Mouse (Mus musculus) retina, postnatal 1 day (tissue): Measurements from ENCODE around the gene Fras1.
A peak's percentile ranks its signal among the peaks of the same experiment; 100 is the strongest.

Experiments
- DNase-seq: peaks from one replicate; pipeline ENCODE4 v3.0.0-alpha.2; 2012

The Fras1 gene

DNA sequence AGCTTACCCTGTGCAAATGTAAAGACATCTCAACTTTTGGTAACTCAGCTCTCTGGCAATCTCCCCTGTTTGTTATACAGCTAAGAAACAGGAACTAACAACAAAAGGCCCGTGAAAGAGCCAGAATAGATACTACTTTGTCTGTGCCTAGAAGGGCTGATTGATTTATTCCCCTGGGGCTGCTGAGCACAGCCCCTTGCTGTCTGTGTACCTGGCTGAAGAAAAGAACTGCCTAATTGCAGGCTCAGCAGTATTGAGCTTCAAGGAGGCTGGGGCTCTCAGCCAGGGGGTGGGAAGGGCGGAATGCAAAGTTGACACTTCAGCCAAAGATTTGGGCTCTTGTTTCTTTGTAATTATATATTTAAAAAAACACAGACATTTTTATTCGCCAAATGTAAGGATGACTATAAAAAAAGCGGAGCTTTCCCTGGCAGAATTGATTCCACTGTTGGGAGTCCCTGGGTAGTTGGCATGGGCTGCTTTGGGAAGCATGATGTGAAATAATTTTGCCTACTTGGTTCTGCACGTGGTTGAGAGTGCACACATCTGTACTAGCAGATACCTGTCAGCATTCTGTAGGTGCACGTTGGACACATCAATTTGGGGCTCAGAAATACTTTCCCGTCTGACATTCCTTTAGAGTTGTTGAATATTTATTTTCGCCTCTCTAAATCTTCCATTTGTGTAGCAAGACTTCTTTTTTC, 31.5 kb downstream of the Fras1 start:
- DNase-seq, result no peak

DNA sequence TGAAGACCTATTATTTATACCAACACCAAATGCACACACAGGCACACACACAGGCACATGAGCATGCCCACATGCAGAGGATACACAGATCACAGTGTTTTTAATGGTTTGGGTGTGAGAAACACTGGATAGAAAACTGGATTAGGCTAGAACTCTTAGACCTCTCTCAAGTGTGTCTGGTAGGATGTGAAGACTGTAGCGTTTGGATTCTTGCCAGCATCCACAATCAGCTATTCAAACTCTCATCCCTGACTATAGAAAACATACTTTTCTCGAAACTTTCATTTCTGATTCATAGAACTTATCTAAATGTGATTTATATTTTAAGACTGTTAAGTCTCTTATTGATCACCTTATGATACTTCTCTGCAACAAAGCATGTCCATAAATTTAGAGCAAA, 34.5 kb downstream of the Fras1 start:
- DNase-seq, result no peak

DNA sequence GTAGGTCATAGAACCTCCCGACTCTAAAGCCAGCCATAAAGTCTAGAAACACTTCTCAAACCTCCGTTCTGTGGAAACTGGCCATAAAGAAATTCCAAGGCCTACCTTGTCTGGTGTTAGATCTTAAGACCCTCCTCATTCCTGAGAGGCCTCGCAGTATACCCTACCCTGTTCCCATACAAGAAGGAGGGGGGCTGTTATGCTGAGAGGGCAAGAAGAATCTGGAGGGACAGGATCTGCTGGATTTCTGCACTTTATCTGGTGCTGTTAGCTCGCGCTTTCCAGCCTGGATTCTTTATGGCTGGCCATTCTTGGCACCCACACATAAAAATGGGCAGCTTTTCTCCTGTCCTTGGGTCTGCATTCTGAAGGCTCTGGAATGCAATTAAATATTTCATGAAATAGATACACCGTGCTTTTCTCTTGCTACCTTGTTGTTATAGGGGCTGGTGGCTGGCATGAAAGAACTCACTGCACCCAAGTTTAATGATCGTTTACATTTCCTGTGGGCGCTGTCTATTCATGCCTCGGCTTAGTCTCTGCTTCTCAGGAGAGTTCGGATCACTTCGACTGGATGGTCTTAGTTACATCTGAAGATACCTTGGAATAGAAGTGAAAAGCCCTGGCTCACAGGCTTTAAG, 39.1 kb downstream of the Fras1 start:
- no peak for DNase-seq

DNA sequence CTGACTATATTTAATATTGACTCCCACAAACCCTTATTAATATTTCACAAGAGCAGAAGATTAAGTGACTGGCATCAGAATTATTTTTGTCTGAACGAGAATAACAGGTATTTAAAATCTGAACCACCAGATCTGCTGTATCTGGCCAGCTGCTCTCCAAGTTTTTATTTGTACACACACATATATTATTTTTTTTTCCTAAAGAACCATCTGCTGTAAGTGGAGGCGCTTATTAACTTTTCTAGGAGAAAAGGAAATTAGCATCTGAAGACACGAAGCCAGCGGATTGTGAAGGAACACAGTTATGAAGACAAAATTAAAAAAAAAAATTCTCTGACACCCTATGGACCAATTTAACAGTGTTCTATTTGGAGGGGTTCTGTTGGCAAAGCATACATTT, 43.4 kb downstream of the Fras1 start:
- DNase-seq, result no peak

DNA sequence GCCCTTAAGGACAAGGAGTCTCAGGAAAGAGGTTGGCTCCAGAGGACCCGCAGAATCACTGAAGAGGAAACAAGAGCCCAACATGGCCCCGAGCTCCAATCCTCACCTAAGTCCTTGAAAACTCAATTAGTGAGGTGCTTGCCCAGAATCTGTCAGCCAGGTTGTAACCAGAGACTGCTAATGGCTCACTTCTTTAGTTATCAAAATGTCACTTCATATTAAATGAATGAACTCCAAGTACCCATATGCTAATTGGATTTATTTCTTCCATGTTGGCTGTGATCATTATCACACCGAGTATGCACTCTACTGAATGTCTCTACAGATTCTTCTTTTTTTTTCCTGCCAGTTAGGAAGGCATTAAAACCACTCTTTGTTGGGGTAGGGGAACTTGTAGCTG, 47.8 kb downstream of the Fras1 start:
- DNase-seq, result peak; percentile 51

DNA sequence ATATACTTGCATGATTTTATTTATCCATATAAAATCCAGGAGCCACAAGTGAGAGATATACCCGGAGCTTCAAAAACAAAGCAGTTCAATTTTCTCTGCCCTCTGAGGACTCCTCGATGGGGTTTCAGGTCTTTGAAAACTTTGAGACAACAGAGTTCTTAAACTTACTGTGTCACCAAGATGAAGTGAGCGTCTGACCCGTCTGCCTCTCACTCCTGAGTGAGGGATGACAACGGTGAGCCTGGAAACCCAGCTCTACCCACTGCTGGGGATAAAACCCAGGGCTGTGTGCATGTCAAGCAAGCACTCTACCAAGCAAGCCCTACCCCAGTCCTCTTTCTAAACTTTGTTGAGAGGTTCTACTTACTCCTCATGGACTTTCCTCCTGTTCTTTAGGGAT, 49.0 kb downstream of the Fras1 start:
- DNase-seq, result no peak

DNA sequence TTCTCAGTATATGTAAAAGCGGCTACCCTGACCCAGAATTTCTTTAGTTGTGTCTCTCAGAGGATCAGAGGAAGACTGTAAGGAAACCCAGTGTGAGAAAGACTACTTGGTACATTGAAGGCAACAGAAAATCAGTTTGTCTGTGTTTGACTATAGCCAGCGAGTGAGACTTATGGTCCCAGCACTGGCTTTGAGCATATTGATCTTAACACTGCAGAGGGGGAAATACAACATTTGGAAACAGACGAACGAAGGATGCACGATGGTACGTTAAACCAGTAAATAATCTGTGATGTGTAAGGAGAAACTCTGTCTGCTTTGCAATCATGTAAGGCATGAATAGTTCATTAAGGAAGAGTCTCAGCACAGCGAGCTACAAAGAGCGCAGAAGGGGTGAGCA, 51.6 kb downstream of the Fras1 start:
- DNase-seq, result no peak

DNA sequence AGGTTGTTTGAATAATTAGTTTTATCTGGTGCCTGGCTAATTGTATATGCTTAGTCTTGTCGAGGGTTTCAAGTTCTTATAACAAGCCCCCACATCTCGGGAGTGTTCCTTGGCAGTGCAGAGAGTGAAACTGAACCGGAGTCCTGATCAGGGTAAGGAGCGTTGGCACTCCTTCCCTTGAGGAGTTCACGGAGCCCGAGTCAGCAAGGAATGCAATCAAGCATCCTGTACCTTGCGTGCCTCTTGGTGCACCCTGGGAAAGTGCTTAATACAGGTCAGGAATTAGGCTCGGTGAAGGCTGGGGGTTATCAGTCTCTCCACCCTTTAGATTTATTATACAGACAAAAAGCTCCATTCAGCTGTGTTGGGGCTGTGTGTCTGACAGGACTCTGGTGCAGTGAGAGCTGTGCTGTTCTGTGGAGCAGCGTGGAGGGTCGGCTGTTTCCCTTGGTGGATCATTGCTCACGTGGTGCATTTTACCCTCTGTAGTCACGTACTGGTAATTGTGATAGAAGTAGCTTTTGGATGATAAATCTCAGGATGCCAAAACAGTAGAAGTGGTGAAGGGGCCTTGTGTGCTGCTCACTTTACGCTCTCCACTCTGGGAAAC, 55.9 kb downstream of the Fras1 start:
- DNase-seq, result no peak

DNA sequence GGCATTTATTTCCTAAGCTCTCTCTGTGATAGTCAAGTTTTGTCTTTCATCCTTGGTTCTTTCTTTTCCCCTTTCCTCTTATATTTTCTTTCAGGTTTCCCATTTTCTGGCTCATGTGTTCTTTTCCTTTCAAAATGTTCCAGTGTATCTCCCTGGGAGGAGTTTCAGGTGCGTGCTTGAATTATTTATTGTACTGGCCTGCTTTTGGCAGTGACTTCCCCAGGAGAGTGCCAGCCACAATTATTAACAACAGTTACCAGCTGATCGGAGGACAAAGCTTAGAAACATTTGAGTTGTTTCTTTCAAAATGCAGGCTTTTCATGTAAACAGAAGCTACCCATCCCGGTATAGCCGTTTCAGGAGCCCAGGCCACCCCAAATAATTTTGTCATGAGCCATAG, 64.1 kb downstream of the Fras1 start:
- no peak for DNase-seq

DNA sequence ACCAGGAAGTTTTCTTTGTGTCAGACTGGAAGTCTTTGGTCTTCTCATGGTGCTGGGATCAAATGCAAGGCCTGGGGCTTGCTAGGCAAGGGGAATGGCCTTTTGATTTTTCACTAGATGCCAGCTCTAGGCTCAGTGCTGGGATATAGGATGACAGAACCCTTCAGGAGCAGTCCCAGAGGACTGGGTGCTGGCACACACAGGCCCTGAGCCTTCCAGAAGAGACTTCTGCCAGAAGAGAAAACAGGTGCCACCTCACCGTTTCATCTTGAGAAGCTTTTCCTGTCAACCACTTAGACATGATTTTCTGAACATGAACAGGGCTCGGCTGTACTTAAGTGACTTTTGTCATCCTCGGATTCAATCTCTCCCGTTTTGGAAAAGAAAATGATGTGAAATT, 66.1 kb downstream of the Fras1 start:
- no peak for DNase-seq

DNA sequence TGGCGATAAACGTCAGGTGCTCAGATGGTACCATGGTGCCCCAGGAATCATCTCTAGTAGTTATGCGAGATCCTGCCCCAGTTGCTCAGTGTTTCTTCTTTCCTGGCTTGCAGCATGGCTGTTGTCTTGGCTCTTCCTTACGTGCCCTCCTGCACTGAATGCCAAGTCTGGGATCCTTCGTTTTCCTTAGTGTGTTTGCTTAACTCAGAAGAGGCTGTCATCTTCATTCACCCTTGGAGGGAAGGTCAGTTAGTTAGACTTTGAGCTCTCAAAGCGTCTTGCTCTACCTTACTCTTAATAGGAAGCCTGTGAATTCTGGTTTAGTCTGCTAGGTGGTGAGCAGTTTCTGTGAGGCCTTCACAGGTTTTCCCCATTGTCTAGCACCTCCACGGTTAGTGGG, 73.7 kb downstream of the Fras1 start:
- DNase-seq, result no peak

DNA sequence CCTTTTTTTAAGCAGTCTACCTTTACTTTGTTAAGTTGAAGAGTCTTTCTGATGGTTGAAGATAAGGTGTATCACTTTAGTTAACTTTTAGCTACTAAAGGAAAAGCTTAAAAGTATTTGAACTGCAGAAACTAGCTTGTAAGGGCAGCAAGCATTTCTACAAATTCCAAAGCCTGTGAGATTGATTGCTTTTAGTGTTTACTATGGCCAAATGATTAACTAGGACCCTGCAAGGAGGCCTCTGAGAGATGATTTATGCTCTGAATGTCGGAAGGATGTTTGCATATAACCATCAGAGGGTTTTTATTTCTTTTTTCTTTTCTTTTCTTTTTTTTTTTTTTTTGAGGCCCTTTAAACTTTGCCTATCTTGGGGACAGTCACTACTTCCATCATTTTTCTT, 78.3 kb downstream of the Fras1 start:
- no peak for DNase-seq

DNA sequence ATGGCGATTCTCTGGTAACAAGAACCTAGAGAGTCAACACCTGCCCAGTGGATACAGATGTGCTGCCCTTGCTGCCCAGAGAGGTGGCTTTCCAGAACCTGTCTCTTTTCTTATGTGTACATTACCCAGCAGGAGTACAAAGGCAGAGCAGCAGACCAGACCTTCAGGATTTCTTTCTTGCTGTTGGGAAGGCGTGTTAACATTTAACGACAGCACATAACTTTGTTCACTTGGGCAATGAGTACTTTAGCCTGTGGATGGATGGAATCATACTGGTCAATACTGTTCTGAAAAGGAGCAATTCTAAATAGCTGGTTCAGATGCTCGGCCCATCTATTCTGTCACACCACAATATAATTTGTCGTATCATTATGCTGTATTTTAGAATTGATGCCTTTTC, 79.6 kb downstream of the Fras1 start:
- DNase-seq, result no peak

DNA sequence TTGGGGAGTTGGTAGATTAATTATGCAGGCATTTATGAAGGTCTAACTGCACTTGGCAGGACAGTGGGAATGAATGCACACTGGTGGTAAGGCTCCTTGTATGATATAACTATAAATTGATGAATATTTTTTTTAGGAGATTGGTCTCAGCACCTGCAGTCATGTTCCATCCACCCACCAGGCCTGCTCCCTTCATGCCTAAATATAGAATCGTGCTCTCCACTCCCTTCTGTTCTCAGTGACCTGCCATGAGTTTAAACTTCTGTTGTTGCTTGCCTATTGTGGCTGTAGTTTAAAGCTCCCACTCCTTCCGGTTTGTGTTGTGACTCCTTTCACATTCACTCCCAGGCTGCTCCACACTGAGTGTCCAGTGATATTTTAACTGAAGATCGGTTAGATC, 80.7 kb downstream of the Fras1 start:
- DNase-seq, result no peak

DNA sequence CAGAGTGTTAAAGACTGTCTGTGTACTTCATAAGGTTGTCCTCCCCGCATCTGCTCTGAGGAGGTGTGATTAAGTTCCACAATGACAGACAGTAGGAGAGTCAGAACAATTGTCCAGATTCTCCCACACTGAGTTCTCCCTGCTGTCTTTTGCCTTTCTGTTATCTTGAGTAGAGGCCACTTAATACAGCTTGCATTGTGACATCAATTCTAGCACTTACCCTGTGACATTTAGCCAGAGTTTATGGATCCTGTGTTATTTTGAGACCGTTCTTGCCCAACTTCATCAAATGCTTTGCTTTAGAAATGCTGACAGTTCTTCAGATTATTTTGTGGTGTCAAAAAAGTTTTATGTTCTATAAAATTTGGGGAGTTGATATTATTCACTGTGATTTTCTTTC, 81.5 kb downstream of the Fras1 start:
- no peak for DNase-seq

DNA sequence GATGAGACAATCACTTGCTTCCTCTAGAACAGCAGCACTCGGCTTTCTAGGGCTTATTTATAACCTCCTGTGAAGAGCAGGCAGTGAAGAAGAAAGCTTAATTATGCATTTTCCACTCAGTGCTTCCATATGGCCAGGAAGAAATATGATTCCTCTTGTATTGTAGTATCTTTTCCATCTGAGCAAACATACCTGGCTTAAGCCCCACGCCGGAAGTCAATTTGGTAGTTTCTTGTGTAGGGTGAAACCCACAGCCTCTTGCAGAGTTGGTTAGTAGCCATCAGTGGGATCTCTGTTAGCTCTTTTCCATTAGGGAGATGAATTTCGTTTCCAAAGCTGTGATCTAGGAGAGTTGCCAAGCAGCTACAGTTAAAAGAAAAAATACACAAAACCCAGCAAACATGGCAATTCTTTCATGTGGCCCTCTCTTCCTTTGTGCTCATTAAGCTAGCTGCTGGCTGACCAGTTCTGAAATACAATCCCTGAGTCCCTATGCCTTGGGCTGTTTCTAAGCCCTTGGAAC, 83.7 kb downstream of the Fras1 start:
- peak; percentile 3 for DNase-seq

DNA sequence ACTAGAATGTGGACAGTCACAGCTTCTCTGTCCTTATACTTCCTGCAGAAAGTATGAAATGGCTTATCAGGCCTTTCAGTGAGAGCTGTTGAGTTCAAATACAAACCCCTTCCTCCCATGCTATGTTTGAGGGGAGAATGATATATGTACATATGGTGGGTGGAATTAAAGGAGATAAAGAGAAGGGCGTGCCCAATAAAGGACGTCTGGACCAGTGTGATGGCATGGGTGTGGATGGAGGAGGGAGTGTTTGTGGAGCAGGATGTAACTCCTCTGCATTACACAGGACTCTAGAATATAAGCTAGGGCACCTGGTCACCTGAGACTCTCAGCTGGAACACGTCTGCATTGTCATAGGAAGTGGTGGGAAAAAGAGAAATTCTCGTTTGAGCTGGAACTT, 85.8 kb downstream of the Fras1 start:
- DNase-seq, result no peak

DNA sequence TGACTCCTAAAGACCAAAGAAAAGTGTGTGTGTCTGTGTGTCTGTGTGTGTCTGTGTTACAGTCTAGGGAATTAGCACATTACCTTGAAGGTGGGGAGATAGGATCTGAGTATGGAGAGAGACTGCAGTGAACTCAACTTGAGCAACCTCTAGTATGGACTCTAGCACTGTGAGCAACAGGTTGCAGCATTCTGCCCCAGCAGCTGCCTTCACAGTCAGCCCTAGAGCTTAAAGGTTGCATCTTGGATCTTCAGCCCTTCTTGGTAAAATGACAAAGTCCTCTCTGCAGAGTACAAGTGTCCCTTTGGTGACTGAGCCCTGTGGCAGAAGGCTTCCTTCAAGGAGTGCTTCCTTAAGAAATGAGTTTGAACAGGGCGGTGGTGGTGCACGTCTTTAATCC, 88.4 kb downstream of the Fras1 start:
- no peak for DNase-seq

DNA sequence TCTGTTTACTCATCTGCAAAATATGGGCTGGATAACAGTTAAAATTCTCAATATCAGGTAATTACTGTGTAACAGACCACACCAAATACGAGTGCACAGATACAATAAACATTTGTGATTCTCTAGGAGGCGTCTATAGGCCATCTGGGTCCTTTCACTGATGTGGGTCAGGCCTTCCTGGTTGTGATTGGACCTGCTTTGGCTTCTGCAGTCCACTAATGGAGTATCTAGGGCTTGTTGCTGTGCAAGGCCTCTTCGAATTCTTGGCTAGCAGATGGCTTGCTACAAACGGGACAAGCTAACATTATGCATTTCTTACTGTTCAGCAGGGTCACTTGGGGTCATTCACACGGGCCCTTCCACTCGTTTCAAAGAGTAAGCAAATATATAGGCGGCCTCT, 92.7 kb downstream of the Fras1 start:
- peak; percentile 84 for DNase-seq

DNA sequence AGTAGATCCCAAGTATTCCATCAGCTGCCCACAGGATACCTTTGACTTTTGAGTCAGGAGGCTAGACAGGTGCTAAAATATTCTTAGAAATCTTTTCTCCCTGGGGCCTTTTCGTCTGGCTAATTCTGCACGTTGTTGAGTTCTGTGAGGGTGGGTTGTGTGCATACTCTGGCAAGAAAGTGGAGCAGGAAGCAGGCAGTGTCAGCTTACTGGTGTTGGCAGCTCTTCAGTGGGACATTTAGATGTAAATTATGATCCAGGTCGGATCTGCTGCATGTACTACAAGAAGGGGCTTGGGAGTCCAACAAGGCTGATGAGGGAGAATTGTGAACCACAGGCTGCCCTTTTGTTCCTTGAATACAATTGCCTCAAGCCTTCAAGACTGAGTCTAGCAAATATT, 98.2 kb downstream of the Fras1 start:
- DNase-seq, result no peak

DNA sequence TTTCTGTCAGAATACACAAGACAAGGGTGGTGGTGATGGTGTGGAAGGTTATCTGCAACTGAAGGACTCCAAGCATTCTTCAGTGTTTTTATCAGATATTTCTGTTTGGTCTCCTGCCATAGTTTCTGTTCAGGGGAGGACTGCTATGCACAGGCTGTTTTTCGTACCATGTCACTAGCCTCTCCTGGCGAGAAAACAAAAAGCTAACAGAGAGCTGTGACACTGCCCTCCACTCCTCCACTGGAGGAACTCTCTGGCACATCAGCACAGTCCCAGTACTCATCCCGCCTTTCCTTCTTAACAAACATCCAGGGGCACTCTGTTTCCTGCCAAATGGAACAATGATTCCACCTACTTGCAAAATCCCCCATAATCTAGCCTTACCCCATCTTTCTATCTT, 101.7 kb downstream of the Fras1 start:
- no peak for DNase-seq

DNA sequence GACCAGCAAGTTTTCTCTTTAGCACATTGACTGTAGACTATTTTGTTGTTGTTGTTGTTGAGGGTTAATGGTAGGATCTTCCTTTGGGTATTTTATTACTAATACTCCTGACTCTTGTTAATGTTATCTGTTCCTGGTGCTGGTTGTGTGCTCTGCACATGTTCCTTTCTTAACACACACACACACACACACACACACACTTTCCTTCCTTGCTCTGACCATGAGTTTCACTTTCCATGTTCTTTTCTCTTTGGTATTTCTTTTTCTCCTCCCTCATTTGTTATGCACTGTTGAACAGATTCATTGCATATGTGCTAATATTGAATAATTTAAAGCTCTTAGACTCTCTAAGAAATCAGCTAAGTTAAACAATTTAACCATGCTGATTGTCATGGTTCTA, 105.2 kb downstream of the Fras1 start:
- DNase-seq, result no peak

DNA sequence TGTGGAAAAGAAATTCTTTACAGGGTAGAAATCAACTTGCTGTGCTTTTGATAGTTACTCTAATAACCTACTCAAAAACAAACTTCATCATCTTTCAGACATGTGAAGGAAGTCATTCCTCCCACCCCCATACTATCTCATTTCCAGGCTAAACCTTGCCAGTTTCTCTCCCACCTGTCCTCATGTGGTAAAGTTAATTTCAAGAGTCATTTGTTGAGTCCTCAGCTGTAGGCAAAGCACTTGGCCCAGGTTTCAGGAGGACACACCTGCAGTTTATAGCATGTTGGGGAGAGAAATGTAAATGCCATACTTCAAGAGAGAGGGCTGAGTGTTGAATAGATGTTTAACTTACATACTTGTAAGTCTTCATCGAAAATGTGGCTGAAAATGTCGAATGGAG, 107.4 kb downstream of the Fras1 start:
- DNase-seq, result no peak

DNA sequence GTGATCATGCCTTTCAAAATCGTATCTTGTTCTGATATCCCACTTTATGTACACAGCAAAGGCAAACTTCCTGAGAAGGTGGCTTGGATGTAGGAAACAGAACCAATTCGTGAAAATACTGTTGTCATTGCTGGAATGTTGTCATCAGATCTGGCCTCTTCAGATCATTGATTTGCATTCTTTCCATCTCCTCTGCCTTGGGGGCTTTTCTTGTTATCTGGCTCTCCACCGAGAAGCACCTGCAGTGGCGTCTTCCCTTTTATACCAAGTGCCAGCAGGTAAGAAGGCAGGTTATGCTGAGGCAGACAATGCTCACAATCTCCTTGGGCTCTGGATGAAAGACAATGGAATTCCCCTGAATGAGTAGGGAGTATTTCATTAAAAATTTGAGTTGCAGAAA, 108.3 kb downstream of the Fras1 start:
- no peak for DNase-seq

DNA sequence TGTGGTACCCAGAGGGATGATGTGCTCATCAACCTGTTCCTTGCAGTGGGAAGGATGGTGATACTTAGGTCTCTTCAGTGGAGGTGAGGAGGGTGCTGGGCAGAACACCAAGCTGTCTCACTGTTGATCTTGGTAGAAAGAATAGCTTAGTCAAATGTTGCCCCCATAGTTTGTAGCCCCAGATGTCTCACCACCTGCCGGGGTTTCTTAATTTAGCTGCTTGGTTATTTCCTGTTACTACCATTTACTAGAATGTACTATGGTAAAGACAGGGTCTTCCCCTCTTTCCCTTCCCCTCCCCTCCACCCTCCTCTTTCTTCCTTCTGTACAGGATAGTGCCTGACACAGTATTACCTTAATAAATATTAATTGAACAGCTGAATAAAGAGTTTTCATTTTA, 118.7 kb downstream of the Fras1 start:
- DNase-seq, result no peak
